ENCODE assay signal across 8 mouse cellular contexts in genomic region chr2:30983024-30983423, GRCm38 (mm10). TPM values are rescaled to one million over a fixed set of nuclear protein-coding genes. Genes with fewer than 3 reads are reported as not detected.
DNase-seq lines count a peak whose midpoint lies in the region; ATAC-seq and TF ChIP-seq lines count a peak whose summit lies in the region.

No protein-coding gene starts in this region.

- peak overlapping the region; percentile 85 for H3K4me2 ChIP-seq in limb, embryonic 14.5 days (replicated peaks; ENCODE audit: low read depth, low read length, severe bottlenecking)

- no peak overlapping the region for H3K9ac ChIP-seq in limb, embryonic 14.5 days (ENCODE audit: low read depth, low read length, severe bottlenecking)

- H3K9me3 ChIP-seq in limb, embryonic 14.5 days (ENCODE audit: control insufficient read depth, low read length), result no peaks in the 10 kb centered on the region

- ATAC-seq in limb, embryonic 14.5 days (ENCODE audit: low FRiP score, low read depth), result no peak

- peak; percentile 67 for DNase-seq in cerebellum, adult 9-10 months
- no peak for DNase-seq in cerebellum, adult 18-20 months
- DNase-seq in urinary bladder, postnatal 14 days (ENCODE audit: low spot score), result peak; percentile 14
- no peak for DNase-seq in urinary bladder, adult 18-20 months (ENCODE audit: low spot score in 2 of 2)
- no peak for DNase-seq in limb, embryonic 14.5 days (ENCODE audit: low spot score)
- peak; percentile 52 for DNase-seq in testis, postnatal 14 days (ENCODE audit: low spot score)
- DNase-seq in layer of hippocampus, postnatal 36 days, result no peak
- no peak for DNase-seq in frontal cortex, postnatal 25 days (ENCODE audit: low spot score in 2 of 2)

- peak overlapping the region; percentile 81 for H3K4me3 ChIP-seq in limb, embryonic 14.5 days (replicated peaks; ENCODE audit: low read length)

- no peaks in the 10 kb centered on the region for H3K27me3 ChIP-seq in limb, embryonic 14.5 days (ENCODE audit: control insufficient read depth, insufficient read depth, low read length)

- WGBS in limb, embryonic 14.5 days, result 53% methylated on average over 7 of the region's 7 CpGs

- no peak for TF ChIP-seq POLR2A in limb, embryonic 14.5 days (IDR thresholded peaks at IDR 0.05; ENCODE audit: borderline replicate concordance, extremely low read depth, insufficient read depth, insufficient read length)

- H3K4me1 ChIP-seq in limb, embryonic 14.5 days (ENCODE audit: control insufficient read depth, insufficient read depth, low read length), result peaks cover 6% of the 10 kb centered on the region; the same call in 1 of the 2 replicates

- H3K27ac ChIP-seq in limb, embryonic 14.5 days (replicated peaks; ENCODE audit: low read depth, low read length), result no peak overlapping the region

- peaks cover 13% of the 10 kb centered on the region for H3K36me3 ChIP-seq in limb, embryonic 14.5 days (ENCODE audit: control insufficient read depth, insufficient read depth, low read length)

RNA-seq across cellular contexts. Expression of gene Usp20, which starts 0.9 kb away (rescaled TPM):
- 21.5 and 22.7 TPM in 2 replicates for polyA plus RNA-seq in limb, embryonic 14.5 days (2012; rRNA removed)
- 19.0 and 19.4 TPM in 2 replicates for polyA plus RNA-seq in limb, embryonic 14.5 days (2014; fragmentation: Nextera tagmentation; extraction: Ambion mirVana)
- 10 to 100 TPM; 79.3 to 80.4 TPM for total RNA-seq in layer of hippocampus, postnatal 36 days (2021)

RNA-seq across cellular contexts. Expression of gene BC005624, which starts 1.0 kb away (rescaled TPM):
- 46.7 and 65.1 TPM in 2 replicates for polyA plus RNA-seq in limb, embryonic 14.5 days (2012; rRNA removed)
- 46.5 and 52.8 TPM in 2 replicates for polyA plus RNA-seq in limb, embryonic 14.5 days (2014; fragmentation: Nextera tagmentation; extraction: Ambion mirVana)
- 10 to 100 TPM; 63.9 to 64.3 TPM for total RNA-seq in layer of hippocampus, postnatal 36 days (2021)

RNA-seq across cellular contexts. Expression of gene Tor1a, which starts 15.3 kb away (rescaled TPM):
- polyA plus RNA-seq in limb, embryonic 14.5 days (2012; rRNA removed), result 66.6 and 67.1 TPM in 2 replicates
- 70.6 and 75.5 TPM in 2 replicates for polyA plus RNA-seq in limb, embryonic 14.5 days (2014; fragmentation: Nextera tagmentation; extraction: Ambion mirVana)
- 10 to 100 TPM; 48.2 to 52.6 TPM for total RNA-seq in layer of hippocampus, postnatal 36 days (2021)

RNA-seq across cellular contexts. Expression of gene Tor1b, which starts 30.3 kb away (rescaled TPM):
- 45.3 and 45.9 TPM in 2 replicates for polyA plus RNA-seq in limb, embryonic 14.5 days (2012; rRNA removed)
- 39.6 and 40.7 TPM in 2 replicates for polyA plus RNA-seq in limb, embryonic 14.5 days (2014; fragmentation: Nextera tagmentation; extraction: Ambion mirVana)
- total RNA-seq in layer of hippocampus, postnatal 36 days (2021), result 10 to 100 TPM; 40.3 to 40.7 TPM

RNA-seq across cellular contexts. Expression of gene Ptges, which starts 53.4 kb away (rescaled TPM):
- polyA plus RNA-seq in limb, embryonic 14.5 days (2012; rRNA removed), result 16.4 and 22.7 TPM in 2 replicates
- 17.8 and 20.5 TPM in 2 replicates for polyA plus RNA-seq in limb, embryonic 14.5 days (2014; fragmentation: Nextera tagmentation; extraction: Ambion mirVana)
- total RNA-seq in layer of hippocampus, postnatal 36 days (2021), result 1 to 10 TPM; 2.1 to 2.9 TPM

Comparison
In these comparisons a context has a peak if more than half of its experiments do, and no peak if none do; other contexts are left out.
1. DNase-seq: peak in cerebellum, adult 9-10 months (single experiment), urinary bladder, postnatal 14 days (single experiment) and testis, postnatal 14 days (single experiment); none in cerebellum, adult 18-20 months (0 of 2), urinary bladder, adult 18-20 months (0 of 2), limb, embryonic 14.5 days (single experiment), layer of hippocampus, postnatal 36 days (0 of 2) and frontal cortex, postnatal 25 days (0 of 2).